Mouse (Mus musculus): Measurements from ENCODE around the gene Cenpm. TPM values are rescaled to one million over a fixed set of nuclear protein-coding genes. Genes with fewer than 3 reads are reported as not detected.

The Cenpm gene
- polyA plus RNA-seq, 1 experiment from 2014 or later: 92.5 TPM

- DNase-seq (ENCODE audit: low spot score): no peak
- no peak for ATAC-seq (replicated peaks; ENCODE audit: insufficient number of reproducible peaks, low FRiP score, low TSS enrichment, low read depth)
- Histone ChIP-seq H3K4me1 (ENCODE audit: control insufficient read depth, insufficient read depth, low read length) (no peaks in the 10 kb centered on the region), H3K9me3 (replicated peaks; ENCODE audit: control insufficient read depth, low read length) (no peaks in the 10 kb centered on the region), H3K36me3 (replicated peaks; ENCODE audit: control insufficient read depth, insufficient read depth, low read depth, low read length) (peaks cover 49% of the 10 kb centered on the region), H3K27me3 (ENCODE audit: control insufficient read depth, insufficient read depth, low read length) (no peaks in the 10 kb centered on the region), H3K4me3 (ENCODE audit: low read depth, low read length) (no peak overlapping the region), H3K27ac (replicated peaks; ENCODE audit: low read depth, low read length) (no peak overlapping the region), H3K4me2 (ENCODE audit: low read depth, low read length) (no peak overlapping the region), H3K9ac (replicated peaks; ENCODE audit: low read length) (no peak overlapping the region)
- 89% methylated on average over 10 of the region's 10 CpGs for WGBS
These were observed 59.9 kb downstream of the Cenpm start for GRCm38 (mm10) chr15:82184656-82185055.

GRCm38 (mm10) chr15:82184183-82184582 is 60.4 kb downstream of the Cenpm start:
- 0 out of 2 replicates have a peak, but pooled peaks have one; percentile 37 for ATAC-seq (replicated peaks; ENCODE audit: insufficient number of reproducible peaks, low FRiP score, low TSS enrichment, low read depth)
- WGBS: 78% methylated on average over 7 of the region's 7 CpGs
- Histone ChIP-seq H3K27me3 (ENCODE audit: control insufficient read depth, insufficient read depth, low read length) (no peaks in the 10 kb centered on the region), H3K27ac (replicated peaks; ENCODE audit: low read depth, low read length) (no peak overlapping the region), H3K9ac (replicated peaks; ENCODE audit: low read length) (no peak overlapping the region), H3K4me3 (ENCODE audit: low read depth, low read length) (no peak overlapping the region), H3K4me1 (ENCODE audit: control insufficient read depth, insufficient read depth, low read length) (no peaks in the 10 kb centered on the region), H3K36me3 (replicated peaks; ENCODE audit: control insufficient read depth, insufficient read depth, low read depth, low read length) (peaks cover 53% of the 10 kb centered on the region), H3K4me2 (ENCODE audit: low read depth, low read length) (no peak overlapping the region; the same call in 1 of the 2 replicates), H3K9me3 (replicated peaks; ENCODE audit: control insufficient read depth, low read length) (no peaks in the 10 kb centered on the region)
- no peak for DNase-seq (ENCODE audit: low spot score)

MicroRNA genes within 50 kb of the gene (microRNA counts, 519-probe panel; counts per million panel counts)
- 3,338 counts per million, percentile 45 among the panel's probes with 10 or more counts for microRNA mmu-miR-33

Small RNA genes within 50 kb of the gene (microRNA-seq; reads per million reads assigned to microRNA genes)
- 150 reads per million, percentile 48 among the genes with 10 or more reads in this experiment for gene Mir33 (ENCODE audit: borderline number of aligned reads)

Other genes with a start within 250 kb of the Cenpm start
- 26.9 and 31.6 TPM in 2 replicates for gene Desi1, start 210.9 kb downstream of the Cenpm start, polyA plus RNA-seq (2014; fragmentation: Nextera tagmentation; extraction: Ambion mirVana)
- gene Snu13, start 197.2 kb downstream of the Cenpm start, polyA plus RNA-seq (2014; fragmentation: Nextera tagmentation; extraction: Ambion mirVana): 342 and 357 TPM in 2 replicates
- gene 4930407I10Rik, start 185.6 kb downstream of the Cenpm start, polyA plus RNA-seq (2014; fragmentation: Nextera tagmentation; extraction: Ambion mirVana): 0.06 TPM in 1 of 2 replicates, not detected in the other
- not detected in 2 replicates for gene Mei1, start 174.8 kb downstream of the Cenpm start, polyA plus RNA-seq (2014; fragmentation: Nextera tagmentation; extraction: Ambion mirVana)
- gene Ccdc134, start 116.8 kb downstream of the Cenpm start, polyA plus RNA-seq (2014; fragmentation: Nextera tagmentation; extraction: Ambion mirVana): 19.9 and 21.0 TPM in 2 replicates
- gene Srebf2, start 97.6 kb downstream of the Cenpm start, polyA plus RNA-seq (2014; fragmentation: Nextera tagmentation; extraction: Ambion mirVana): 105 and 109 TPM in 2 replicates
- 0.18 and 0.26 TPM in 2 replicates for gene Shisa8, start 31.9 kb downstream of the Cenpm start, polyA plus RNA-seq (2014; fragmentation: Nextera tagmentation; extraction: Ambion mirVana)
- 0.42 TPM in 1 of 2 replicates, not detected in the other for gene Tnfrsf13c, start 20.4 kb downstream of the Cenpm start, polyA plus RNA-seq (2014; fragmentation: Nextera tagmentation; extraction: Ambion mirVana)
- gene 1500009C09Rik, start 7.6 kb upstream of the Cenpm start, polyA plus RNA-seq (2014; fragmentation: Nextera tagmentation; extraction: Ambion mirVana): 0.35 and 0.45 TPM in 2 replicates
- gene Sept3, start 30.1 kb upstream of the Cenpm start, polyA plus RNA-seq (2014; fragmentation: Nextera tagmentation; extraction: Ambion mirVana): 66.3 and 66.7 TPM in 2 replicates
- 0.34 TPM in 1 of 2 replicates, not detected in the other for gene Wbp2nl, start 54.2 kb upstream of the Cenpm start, polyA plus RNA-seq (2014; fragmentation: Nextera tagmentation; extraction: Ambion mirVana)
- gene Naga, start 94.2 kb upstream of the Cenpm start, polyA plus RNA-seq (2014; fragmentation: Nextera tagmentation; extraction: Ambion mirVana): 26.9 and 30.6 TPM in 2 replicates
- 3.6 and 3.7 TPM in 2 replicates for gene Pheta2, start 94.2 kb upstream of the Cenpm start, polyA plus RNA-seq (2014; fragmentation: Nextera tagmentation; extraction: Ambion mirVana)
- 214 and 227 TPM in 2 replicates for gene Smdt1, start 94.2 kb upstream of the Cenpm start, polyA plus RNA-seq (2014; fragmentation: Nextera tagmentation; extraction: Ambion mirVana)
- 271 and 281 TPM in 2 replicates for gene Ndufa6, start 109.6 kb upstream of the Cenpm start, polyA plus RNA-seq (2014; fragmentation: Nextera tagmentation; extraction: Ambion mirVana)
- gene Cyp2d22, start 135.5 kb upstream of the Cenpm start, polyA plus RNA-seq (2014; fragmentation: Nextera tagmentation; extraction: Ambion mirVana): 1.4 and 2.2 TPM in 2 replicates
- gene Cyp2d11, start 149.3 kb upstream of the Cenpm start, polyA plus RNA-seq (2014; fragmentation: Nextera tagmentation; extraction: Ambion mirVana): not detected in 2 replicates
- gene Cyp2d10, start 162.4 kb upstream of the Cenpm start, polyA plus RNA-seq (2014; fragmentation: Nextera tagmentation; extraction: Ambion mirVana): not detected in 2 replicates
- gene Cyp2d9, start 188.7 kb upstream of the Cenpm start, polyA plus RNA-seq (2014; fragmentation: Nextera tagmentation; extraction: Ambion mirVana): not detected in 2 replicates